Mouse (Mus musculus): Measurements from ENCODE around the gene Ptpn3. TPM values are rescaled to one million over a fixed set of nuclear protein-coding genes. Genes with fewer than 3 reads are reported as not detected.

Ptpn3 gene
- total RNA-seq, 4 experiments from 2014 or later = 37.5 to 55.7 (median 44.6) TPM

Other genes starting within 250 kb of the Ptpn3 start
- 1 to 10 TPM; 1.4 to 3.4 (median 2.6) TPM for gene Epb41l4b, start 158.4 kb downstream of the Ptpn3 start, total RNA-seq (2022)
- 10 to 100 TPM; 12.3 to 24.6 (median 13.4) TPM for gene Palm2, start 132.4 kb upstream of the Ptpn3 start, total RNA-seq (2022)

Measured in heart, adult 8-10 months (tissue).